Mouse (Mus musculus) C2C12 (cell line): Measurements from ENCODE around the gene Ppp2r5e. TPM values are rescaled to one million over a fixed set of nuclear protein-coding genes. Genes with fewer than 3 reads are reported as not detected.
"Not testable (repeated sequence)": the region's sequence is repeated elsewhere in the genome, so short reads cannot be mapped to it uniquely, and the experiment has no call there.

Source experiments
- H3K27me3 ChIP-seq: one replicate; pipeline ENCODE4 v1.6.1; 2011; ENCODE audit not compliant: control insufficient read depth, insufficient read depth, insufficient read length
- H3K36me3 ChIP-seq: one replicate; pipeline ENCODE4 v1.6.1; 2011; ENCODE audit not compliant: control insufficient read depth, insufficient read depth
- H3K4me3 ChIP-seq: one replicate; pipeline ENCODE4 v1.5.1; 2011; ENCODE audit warnings: mild to moderate bottlenecking, control low read depth; ENCODE audit not compliant: poor library complexity, insufficient read depth, severe bottlenecking
- H3K79me2 ChIP-seq: one replicate; pipeline ENCODE4 v1.6.1; 2011; ENCODE audit not compliant: control insufficient read depth, insufficient read depth
- H3K79me3 ChIP-seq: one replicate; pipeline ENCODE4 v1.6.1; 2011; ENCODE audit warnings: low read depth, control low read depth
- H3ac ChIP-seq: one replicate; pipeline ENCODE3; 2011; ENCODE audit warnings: low read depth; ENCODE audit not compliant: control insufficient read depth, insufficient read length
- CEBPB ChIP-seq: IDR thresholded peaks from one replicate; pipeline ENCODE4 v1.6.1; 2011; ENCODE audit warnings: low read depth, mild to moderate bottlenecking, control low read depth, moderate library complexity
- CTCF ChIP-seq: IDR thresholded peaks from one replicate; pipeline ENCODE4 v1.5.1; 2011; ENCODE audit not compliant: control insufficient read depth, insufficient read depth, insufficient read length
- FOSL1 ChIP-seq: IDR thresholded peaks from one replicate; pipeline ENCODE4 v1.8.0; 2011; ENCODE audit warnings: mild to moderate bottlenecking, low read length; ENCODE audit not compliant: poor library complexity, insufficient read depth, severe bottlenecking
- MAX ChIP-seq: IDR thresholded peaks from one replicate; pipeline ENCODE4 v1.6.1; 2011; ENCODE audit warnings: mild to moderate bottlenecking, control low read depth
- MYOD1 ChIP-seq: IDR thresholded peaks from one replicate; pipeline ENCODE4 v1.6.1; 2011; ENCODE audit warnings: low read depth; ENCODE audit not compliant: control insufficient read depth, insufficient read length
- MYOG ChIP-seq: IDR thresholded peaks from one replicate; pipeline ENCODE4 v1.6.1; 2011; ENCODE audit not compliant: control insufficient read depth, insufficient read length; ENCODE audit errors: extremely low read depth
- USF1 ChIP-seq: IDR thresholded peaks from one replicate; pipeline ENCODE4 v1.6.1; 2011; ENCODE audit warnings: low read depth, mild to moderate bottlenecking, control low read depth, moderate library complexity
- polyA plus RNA-seq: library from polyadenylated mRNA; unstranded; fragments of >200 nt; fragmentation: generic; extraction: Trizol; gene quantifications from one replicate; pipeline ENCODE4 v1.2.1, GENCODE M21; 2012; ENCODE audit warnings: missing spikeins

Gene Ppp2r5e
- polyA plus RNA-seq, 1 experiment: 11.9 TPM

DNA sequence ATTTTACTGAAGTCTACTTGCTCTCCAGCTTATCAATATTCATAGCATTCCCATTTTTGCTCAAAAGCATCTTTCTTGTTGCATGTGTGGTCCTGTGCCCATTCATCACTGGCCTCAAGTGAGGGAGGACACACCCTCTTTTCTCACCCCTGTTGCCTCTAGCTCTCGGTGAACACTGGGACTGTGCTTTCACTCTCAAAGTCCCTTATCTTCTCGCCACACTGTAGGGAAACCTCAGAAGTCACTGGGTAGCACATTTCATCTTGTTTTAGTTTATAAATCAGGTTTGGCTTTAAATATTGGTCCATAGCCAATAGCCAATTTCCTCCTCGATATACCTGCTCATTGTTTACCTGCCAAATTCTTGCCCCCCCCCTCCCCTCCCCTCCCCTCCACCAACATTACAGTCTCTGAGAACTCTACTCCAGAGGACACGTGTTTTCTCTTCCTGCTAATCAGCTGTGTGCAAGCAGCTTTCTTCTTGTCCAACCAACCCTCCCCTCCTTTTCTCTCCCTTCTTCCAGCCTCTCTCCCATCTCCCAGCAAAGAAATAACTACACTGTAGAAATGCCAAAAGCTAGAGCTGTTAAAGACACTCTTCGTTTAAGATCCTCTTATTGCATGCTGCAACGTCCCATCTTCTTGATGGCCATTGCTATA, 90.9 kb downstream of the Ppp2r5e start:
- peaks cover 29% of the 10 kb centered on the region for H3K79me2 ChIP-seq
- no peak overlapping the region for H3ac ChIP-seq
- no peak overlapping the region for H3K4me3 ChIP-seq
- TF ChIP-seq MYOG (no peak), MYOD1 (no peak), CEBPB (no peak), USF1 (no peak), CTCF (no peak), MAX (no peak), FOSL1 (no peak)
- H3K27me3 ChIP-seq: no peaks in the 10 kb centered on the region
- peaks cover 15% of the 10 kb centered on the region for H3K79me3 ChIP-seq
- no peaks in the 10 kb centered on the region for H3K36me3 ChIP-seq

DNA sequence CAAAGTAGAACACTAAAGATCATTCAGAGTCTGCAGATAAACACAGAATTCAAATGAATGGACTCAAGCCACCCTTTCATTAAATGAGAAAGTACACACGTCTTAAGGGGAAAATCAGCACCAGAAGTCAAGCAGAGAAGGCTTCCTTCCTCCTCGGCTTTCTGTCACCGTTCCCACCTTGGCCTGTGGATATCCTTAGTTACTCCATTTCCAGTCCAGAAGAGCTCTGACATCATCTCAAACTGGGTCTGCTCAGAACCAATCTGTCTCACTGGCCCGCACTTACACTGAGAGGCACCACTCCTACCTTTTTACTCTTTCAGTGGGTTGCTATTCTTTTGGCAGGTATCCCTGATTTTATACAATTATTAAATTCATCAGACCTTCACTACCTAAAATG, 93.4 kb downstream of the Ppp2r5e start:
- H3K27me3 ChIP-seq: no peaks in the 10 kb centered on the region
- TF ChIP-seq USF1: no peak
- TF ChIP-seq MYOG: no peak
- no peak for TF ChIP-seq MYOD1
- no peak for TF ChIP-seq FOSL1
- TF ChIP-seq CTCF: no peak
- TF ChIP-seq MAX: no peak
- no peak for TF ChIP-seq CEBPB
- H3ac ChIP-seq: no peak overlapping the region
- peaks cover 26% of the 10 kb centered on the region for H3K79me2 ChIP-seq
- no peaks in the 10 kb centered on the region for H3K36me3 ChIP-seq
- H3K4me3 ChIP-seq: no peak overlapping the region
- H3K79me3 ChIP-seq: peaks cover 12% of the 10 kb centered on the region

DNA sequence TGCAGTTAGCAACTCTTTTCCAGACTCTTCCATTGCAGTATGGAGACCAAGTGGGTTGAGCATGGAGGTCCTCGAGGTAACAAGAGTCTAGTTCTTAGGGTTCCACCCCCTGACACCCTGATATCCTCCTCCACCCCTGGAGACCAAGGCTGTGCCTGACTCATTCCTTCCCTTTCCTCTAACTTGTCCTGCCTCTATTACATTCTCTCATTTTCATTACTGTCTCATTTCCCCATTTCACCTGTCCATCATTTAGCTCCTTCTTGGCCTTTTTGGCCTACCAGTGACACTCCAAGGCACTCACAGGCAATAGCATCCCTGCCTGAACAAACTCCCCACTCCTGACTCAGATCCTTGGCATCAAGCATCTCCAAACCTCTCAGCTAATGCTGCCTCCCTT, 98.3 kb downstream of the Ppp2r5e start:
- Histone ChIP-seq H3K79me3 (peaks cover 4% of the 10 kb centered on the region), H3K36me3 (peaks cover 6% of the 10 kb centered on the region), H3K27me3 (no peaks in the 10 kb centered on the region), H3ac (no peak overlapping the region), H3K79me2 (peaks cover 43% of the 10 kb centered on the region), H3K4me3 (no peak overlapping the region)
- TF ChIP-seq MAX (no peak), FOSL1 (no peak)

DNA sequence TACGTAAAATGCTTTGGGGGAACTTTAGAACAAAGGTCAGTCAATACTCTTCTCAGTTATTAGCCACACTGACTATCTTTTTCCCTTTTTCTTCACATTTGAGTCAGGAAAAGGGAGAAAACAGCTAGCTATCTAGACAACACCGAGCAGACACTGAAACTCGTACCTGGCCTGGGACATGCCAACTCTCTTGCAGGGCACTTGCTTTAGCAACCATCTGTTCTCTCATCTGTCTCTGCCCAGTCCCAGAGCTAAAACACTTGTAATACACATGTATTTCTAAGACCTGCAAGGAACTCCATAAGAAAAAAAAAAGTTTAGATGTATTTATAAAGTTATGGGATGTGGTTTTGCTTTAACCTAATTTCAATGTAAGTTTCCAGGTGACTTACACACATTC, 100.4 kb downstream of the Ppp2r5e start:
- peaks cover 8% of the 10 kb centered on the region for H3K36me3 ChIP-seq
- peaks cover 30% of the 10 kb centered on the region for H3K79me2 ChIP-seq
- H3K4me3 ChIP-seq: no peak overlapping the region
- no peak overlapping the region for H3ac ChIP-seq
- H3K27me3 ChIP-seq: no peaks in the 10 kb centered on the region
- no peak for TF ChIP-seq CTCF
- no peak for TF ChIP-seq MYOD1
- no peak for TF ChIP-seq MYOG
- TF ChIP-seq FOSL1: no peak
- TF ChIP-seq MAX: no peak
- TF ChIP-seq USF1: no peak
- TF ChIP-seq CEBPB: no peak
- peaks cover 3% of the 10 kb centered on the region for H3K79me3 ChIP-seq

DNA sequence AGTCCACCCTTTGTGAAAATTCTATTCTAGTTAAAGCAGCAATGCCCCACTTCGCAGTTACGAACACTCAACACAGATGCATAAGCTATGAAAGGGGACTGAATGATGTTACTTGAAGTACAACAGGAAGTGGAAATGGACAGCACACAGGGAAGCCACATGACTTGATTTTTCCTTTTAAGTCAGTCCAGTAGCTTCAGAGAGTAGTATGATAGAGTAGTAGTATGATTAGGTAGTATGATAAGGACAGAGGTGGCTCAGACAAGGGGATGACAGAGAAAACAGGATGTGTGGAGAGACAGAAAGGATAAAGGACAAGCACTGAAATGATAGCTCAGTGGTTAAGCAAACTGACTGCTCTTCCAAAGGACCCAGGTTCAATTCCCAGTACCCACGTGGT, 101.4 kb downstream of the Ppp2r5e start:
- no peak overlapping the region for H3K4me3 ChIP-seq
- H3K79me3 ChIP-seq: peaks cover 1% of the 10 kb centered on the region
- TF ChIP-seq MAX (no peak), MYOG (no peak)
- H3ac ChIP-seq: no peak overlapping the region
- peaks cover 13% of the 10 kb centered on the region for H3K36me3 ChIP-seq
- H3K27me3 ChIP-seq: no peaks in the 10 kb centered on the region
- peaks cover 30% of the 10 kb centered on the region for H3K79me2 ChIP-seq

DNA sequence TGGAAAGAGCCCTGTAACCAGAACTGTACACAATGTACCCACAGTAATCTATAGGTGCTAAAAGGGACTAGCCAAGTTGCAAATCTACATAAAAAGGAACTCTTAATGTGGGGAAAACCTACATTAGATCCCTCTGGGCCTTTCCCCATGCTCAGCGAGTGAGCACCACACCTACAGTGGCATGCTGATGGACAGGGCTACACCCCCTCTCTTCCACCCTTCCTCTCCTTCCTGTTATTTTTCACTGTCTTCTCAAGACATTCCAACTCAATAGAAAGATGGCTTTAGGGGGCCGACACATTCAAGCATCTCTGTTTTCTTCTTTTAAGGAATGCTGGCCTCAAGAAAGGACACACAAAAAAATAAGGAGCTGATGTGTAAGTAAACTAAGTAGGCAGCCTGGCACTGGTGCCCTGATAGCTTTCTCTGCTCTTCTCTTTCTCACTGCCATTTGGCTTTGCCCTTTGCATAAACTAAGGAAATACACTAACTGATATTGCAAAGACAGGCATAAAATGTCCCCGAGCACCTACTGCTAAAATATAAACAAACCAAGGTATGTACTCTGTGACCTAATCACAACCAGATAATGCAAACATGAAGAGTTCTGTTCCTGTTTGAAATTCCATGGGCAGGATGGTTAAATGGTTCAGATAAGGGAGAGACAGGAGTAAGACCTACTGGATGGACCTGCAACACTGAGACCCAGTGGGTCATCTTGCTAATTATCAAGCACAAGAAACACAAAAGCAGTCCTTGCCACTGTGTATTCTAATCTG, 103.3 kb downstream of the Ppp2r5e start:
- Histone ChIP-seq H3K4me3 (no peak overlapping the region), H3K79me2 (peaks cover 20% of the 10 kb centered on the region), H3ac (no peak overlapping the region), H3K27me3 (no peaks in the 10 kb centered on the region), H3K79me3 (no peaks in the 10 kb centered on the region), H3K36me3 (peaks cover 13% of the 10 kb centered on the region)
- TF ChIP-seq CEBPB (no peak), MYOD1 (no peak), MYOG (no peak), USF1 (no peak), CTCF (no peak), MAX (no peak), FOSL1 (no peak)

DNA sequence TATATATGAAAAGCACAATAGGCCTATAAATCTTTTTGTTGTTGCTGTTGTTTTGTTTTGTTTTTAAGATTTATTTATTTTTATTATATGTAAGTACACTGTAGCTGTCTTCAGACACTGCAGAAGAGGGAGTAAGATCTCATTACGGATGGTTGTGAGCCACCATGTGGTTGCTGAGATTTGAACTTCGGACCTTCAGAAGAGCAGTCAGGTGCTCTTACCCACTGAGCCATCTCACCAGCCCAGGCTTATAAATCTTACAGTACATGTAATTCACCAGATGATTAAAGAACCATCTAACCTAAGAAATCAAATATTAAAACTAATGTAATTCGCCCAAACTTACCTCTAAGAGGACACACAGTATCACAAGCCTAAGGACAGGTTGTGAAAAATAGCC, 103.9 kb downstream of the Ppp2r5e start:
- H3K27me3 ChIP-seq, H3K4me3 ChIP-seq, H3K79me3 ChIP-seq, H3ac ChIP-seq: not testable (repeated sequence)
- H3K36me3 ChIP-seq: peaks cover 13% of the 10 kb centered on the region
- H3K79me2 ChIP-seq: peaks cover 14% of the 10 kb centered on the region
